Mouse (Mus musculus) limb, embryonic 12.5 days (tissue): Measurements from ENCODE around the gene Ptprk. TPM values are rescaled to one million over a fixed set of nuclear protein-coding genes. Genes with fewer than 3 reads are reported as not detected.
A peak's percentile ranks its signal among the peaks of the same experiment; 100 is the strongest.

Experiments used
- ATAC-seq: fragments of 200-750 bp; cut with Nextera tagmentation; 2 replicates; pipeline ENCODE4 v1.8.0; 2017; ENCODE audit warnings: low read depth, moderate TSS enrichment; ENCODE audit not compliant: insufficient number of reproducible peaks, insufficient read depth, low FRiP score, low TSS enrichment
- H3K27ac ChIP-seq: fragments of 300-500 bp; sonication (generic); 2 replicates; pipeline ENCODE4 v1.5.1; 2016; ENCODE audit warnings: mild to moderate bottlenecking, moderate library complexity
- H3K27me3 ChIP-seq: fragments of 300-500 bp; sonication (generic); 2 replicates; pipeline ENCODE4 v1.6.1; 2016; ENCODE audit warnings: mild to moderate bottlenecking, moderate library complexity
- H3K36me3 ChIP-seq: fragments of 300-500 bp; sonication (generic); 2 replicates; pipeline ENCODE4 v1.6.1; 2016; ENCODE audit warnings: mild to moderate bottlenecking, moderate library complexity
- H3K4me1 ChIP-seq: fragments of 300-500 bp; sonication (generic); replicated peaks from 2 replicates; pipeline ENCODE4 v1.6.1; 2016
- H3K4me2 ChIP-seq: fragments of 300-500 bp; sonication (generic); 2 replicates; pipeline ENCODE4 v1.6.1; 2016; ENCODE audit warnings: mild to moderate bottlenecking, moderate library complexity
- H3K4me3 ChIP-seq: fragments of 300-500 bp; sonication (generic); replicated peaks from 2 replicates; pipeline ENCODE4 v1.5.1; 2016; ENCODE audit warnings: mild to moderate bottlenecking
- H3K9ac ChIP-seq: fragments of 300-500 bp; sonication (generic); replicated peaks from 2 replicates; pipeline ENCODE4 v1.6.1; 2016; ENCODE audit warnings: mild to moderate bottlenecking, moderate library complexity
- H3K9me3 ChIP-seq: fragments of 300-500 bp; sonication (generic); 2 replicates; pipeline ENCODE4 v1.6.1; 2016; ENCODE audit warnings: mild to moderate bottlenecking, moderate library complexity
- WGBS: fragments of 180-500 bp; shearing (Covaris S2); methylation state at CpG from one replicate; pipeline ENCODE4 v1.1.7; 2016; 5-methylcytosine and 5-hydroxymethylcytosine counted together
- polyA plus RNA-seq: library from polyadenylated mRNA; unstranded; fragments of >200 nt; fragmentation: Nextera tagmentation; extraction: Ambion mirVana; gene quantifications from 2 replicates; pipeline ENCODE4 v1.2.1, GENCODE M21; 2016

Ptprk gene
- polyA plus RNA-seq, 1 experiment from 2014 or later: 44.8 TPM

- peak; percentile 37; the same call in 1 of the 2 replicates for ATAC-seq
- Histone ChIP-seq H3K9ac (no peak overlapping the region), H3K36me3 (no peaks in the 10 kb centered on the region), H3K27ac (no peak overlapping the region), H3K4me1 (peaks cover 9% of the 10 kb centered on the region), H3K9me3 (no peaks in the 10 kb centered on the region), H3K27me3 (no peaks in the 10 kb centered on the region), H3K4me2 (no peak overlapping the region), H3K4me3 (no peak overlapping the region)
- 48% methylated on average over 4 of the region's 4 CpGs for WGBS
Observed at GRCm38 (mm10) chr10:28232273-28233167, 157.9 kb downstream of the Ptprk start.

- no peak for ATAC-seq
- Histone ChIP-seq H3K4me3 (no peak overlapping the region), H3K27me3 (no peaks in the 10 kb centered on the region), H3K27ac (no peak overlapping the region), H3K4me2 (no peak overlapping the region), H3K4me1 (0 out of 2 replicates have a peak, but pooled peaks cover 4% of the 10 kb centered on the region), H3K36me3 (no peaks in the 10 kb centered on the region), H3K9ac (no peak overlapping the region), H3K9me3 (no peaks in the 10 kb centered on the region)
- WGBS: 75% methylated on average over 4 of the region's 4 CpGs
Observed at GRCm38 (mm10) chr10:28249047-28249446, 174.4 kb downstream of the Ptprk start.

- Histone ChIP-seq H3K9me3 (no peaks in the 10 kb centered on the region), H3K4me1 (no peaks in the 10 kb centered on the region), H3K27me3 (no peaks in the 10 kb centered on the region), H3K27ac (no peak overlapping the region), H3K4me2 (no peak overlapping the region), H3K9ac (no peak overlapping the region), H3K36me3 (no peaks in the 10 kb centered on the region), H3K4me3 (no peak overlapping the region)
- WGBS: 49% methylated on average over 4 of the region's 4 CpGs
- no peak for ATAC-seq
Observed at GRCm38 (mm10) chr10:28251385-28251784, 176.8 kb downstream of the Ptprk start.

- H3K4me1 ChIP-seq: no peaks in the 10 kb centered on the region
Observed at GRCm38 (mm10) chr10:28260651-28261050, 186.0 kb downstream of the Ptprk start.

GRCm38 (mm10) chr10:28262159-28262558 is 187.5 kb downstream of the Ptprk start:
- H3K36me3 ChIP-seq: peaks cover 9% of the 10 kb centered on the region
- no peak overlapping the region for H3K4me2 ChIP-seq
- H3K9me3 ChIP-seq: no peaks in the 10 kb centered on the region
- H3K27me3 ChIP-seq: no peaks in the 10 kb centered on the region
- no peak overlapping the region for H3K9ac ChIP-seq
- H3K27ac ChIP-seq: no peak overlapping the region
- no peak for ATAC-seq
- 89% methylated on average over 3 of the region's 3 CpGs for WGBS
- no peak overlapping the region for H3K4me3 ChIP-seq
- no peaks in the 10 kb centered on the region for H3K4me1 ChIP-seq

More at GRCm38 (mm10) chr10:28260651-28261050, 186.0 kb downstream of the Ptprk start:
- no peak overlapping the region for H3K27ac ChIP-seq
- H3K36me3 ChIP-seq: no peaks in the 10 kb centered on the region
- no peak overlapping the region for H3K4me2 ChIP-seq
- no peaks in the 10 kb centered on the region for H3K27me3 ChIP-seq
- no peak overlapping the region for H3K4me3 ChIP-seq
- ATAC-seq: no peak
- H3K9ac ChIP-seq: no peak overlapping the region
- H3K9me3 ChIP-seq: no peaks in the 10 kb centered on the region
- 85% methylated on average over 2 of the region's 2 CpGs for WGBS

- H3K4me1 ChIP-seq: no peaks in the 10 kb centered on the region
- H3K9me3 ChIP-seq: no peaks in the 10 kb centered on the region
- H3K27ac ChIP-seq: no peak overlapping the region
- H3K27me3 ChIP-seq: no peaks in the 10 kb centered on the region
- H3K4me3 ChIP-seq: no peak overlapping the region
- no peak for ATAC-seq
- peaks cover 9% of the 10 kb centered on the region for H3K36me3 ChIP-seq
- no peak overlapping the region for H3K4me2 ChIP-seq
- 91% methylated on average over 2 of the region's 2 CpGs for WGBS
- H3K9ac ChIP-seq: no peak overlapping the region
Observed at GRCm38 (mm10) chr10:28263546-28263945, 188.9 kb downstream of the Ptprk start.

GRCm38 (mm10) chr10:28270273-28270672 is 195.7 kb downstream of the Ptprk start:
- no peaks in the 10 kb centered on the region for H3K9me3 ChIP-seq

GRCm38 (mm10) chr10:28271729-28272606 is 197.3 kb downstream of the Ptprk start:
- no peak for ATAC-seq
- Histone ChIP-seq H3K27me3 (no peaks in the 10 kb centered on the region), H3K4me2 (no peak overlapping the region), H3K4me1 (no peaks in the 10 kb centered on the region), H3K4me3 (no peak overlapping the region), H3K9me3 (no peaks in the 10 kb centered on the region), H3K36me3 (no peaks in the 10 kb centered on the region), H3K9ac (no peak overlapping the region), H3K27ac (no peak overlapping the region)
- 77% methylated on average over 8 of the region's 8 CpGs for WGBS

More at GRCm38 (mm10) chr10:28270273-28270672, 195.7 kb downstream of the Ptprk start:
- no peaks in the 10 kb centered on the region for H3K27me3 ChIP-seq
- no peak overlapping the region for H3K4me2 ChIP-seq
- H3K4me3 ChIP-seq: no peak overlapping the region
- no peak for ATAC-seq
- no peak overlapping the region for H3K9ac ChIP-seq
- H3K4me1 ChIP-seq: no peaks in the 10 kb centered on the region
- peaks cover 9% of the 10 kb centered on the region for H3K36me3 ChIP-seq
- 68% methylated on average over 4 of the region's 4 CpGs for WGBS
- H3K27ac ChIP-seq: no peak overlapping the region

GRCm38 (mm10) chr10:28278757-28279156 is 204.1 kb downstream of the Ptprk start:
- Histone ChIP-seq H3K9me3 (no peaks in the 10 kb centered on the region), H3K27ac (no peak overlapping the region), H3K4me2 (no peak overlapping the region), H3K4me1 (no peaks in the 10 kb centered on the region), H3K4me3 (no peak overlapping the region), H3K36me3 (no peaks in the 10 kb centered on the region), H3K27me3 (no peaks in the 10 kb centered on the region), H3K9ac (no peak overlapping the region)
- no peak for ATAC-seq
- WGBS: 87% methylated on average over 2 of the region's 2 CpGs

- H3K9ac ChIP-seq: no peak overlapping the region
- no peaks in the 10 kb centered on the region for H3K36me3 ChIP-seq
- H3K27me3 ChIP-seq: no peaks in the 10 kb centered on the region
- 75% methylated on average over 1 of the region's 1 CpGs for WGBS
- H3K4me3 ChIP-seq: no peak overlapping the region
- ATAC-seq: no peak
- no peak overlapping the region for H3K4me2 ChIP-seq
- H3K27ac ChIP-seq: no peak overlapping the region
- no peaks in the 10 kb centered on the region for H3K4me1 ChIP-seq
- no peaks in the 10 kb centered on the region for H3K9me3 ChIP-seq
Observed at GRCm38 (mm10) chr10:28297531-28297930, 222.9 kb downstream of the Ptprk start.

- no peak overlapping the region for H3K9ac ChIP-seq
- H3K4me3 ChIP-seq: no peak overlapping the region
- WGBS: 62% methylated on average over 4 of the region's 4 CpGs
- H3K4me1 ChIP-seq: no peaks in the 10 kb centered on the region
- no peaks in the 10 kb centered on the region for H3K9me3 ChIP-seq
- H3K4me2 ChIP-seq: no peak overlapping the region
- H3K27me3 ChIP-seq: no peaks in the 10 kb centered on the region
- no peaks in the 10 kb centered on the region for H3K36me3 ChIP-seq
- H3K27ac ChIP-seq: no peak overlapping the region
- no peak for ATAC-seq
Observed at GRCm38 (mm10) chr10:28299207-28299606, 224.6 kb downstream of the Ptprk start.
